Mouse (Mus musculus) liver, embryonic 16.5 days (tissue): ENCODE results near the gene Mb. TPM values are rescaled to one million over a fixed set of nuclear protein-coding genes. Genes with fewer than 3 reads are reported as not detected.

ENCODE experiments used
- ATAC-seq: fragments of 200-750 bp; cut with Nextera tagmentation; 2 replicates; pipeline ENCODE4 v1.8.0; 2017; ENCODE audit warnings: low read depth, mild to moderate bottlenecking, moderate number of reproducible peaks, moderate library complexity
- H3K27ac ChIP-seq: fragments of 300-500 bp; sonication (generic); 2 replicates; pipeline ENCODE4 v1.5.1; 2014; ENCODE audit warnings: mild to moderate bottlenecking, low read length
- H3K27me3 ChIP-seq: fragments of 300-500 bp; sonication (generic); 2 replicates; pipeline ENCODE4 v1.6.1; 2014; ENCODE audit warnings: low read depth, low read length, mixed read lengths; ENCODE audit not compliant: control insufficient read depth, insufficient read depth
- H3K36me3 ChIP-seq: fragments of 300-500 bp; sonication (generic); 2 replicates; pipeline ENCODE4 v1.6.1; 2014; ENCODE audit warnings: mild to moderate bottlenecking; ENCODE audit not compliant: control insufficient read depth, insufficient read depth
- H3K4me1 ChIP-seq: fragments of 300-500 bp; sonication (generic); 2 replicates; pipeline ENCODE4 v1.6.1; 2014; ENCODE audit warnings: low read depth, low read length, mixed read lengths; ENCODE audit not compliant: control insufficient read depth
- H3K4me2 ChIP-seq: fragments of 300-500 bp; sonication (generic); 2 replicates; pipeline ENCODE4 v1.6.1; 2014; ENCODE audit warnings: low read depth, low read length, mixed read lengths
- H3K4me3 ChIP-seq: fragments of 300-500 bp; sonication (generic); 2 replicates; pipeline ENCODE4 v1.5.1; 2014; ENCODE audit warnings: low read depth, mild to moderate bottlenecking, low read length
- H3K9ac ChIP-seq: fragments of 300-500 bp; sonication (generic); 2 replicates; pipeline ENCODE4 v1.6.1; 2014; ENCODE audit warnings: low read depth, low read length
- H3K9me3 ChIP-seq: fragments of 300-500 bp; sonication (generic); replicated peaks from 2 replicates; pipeline ENCODE4 v1.6.1; 2016; ENCODE audit warnings: low read length; ENCODE audit not compliant: control insufficient read depth
- WGBS: fragments of 180-500 bp; shearing (Covaris S2); extraction: QIAGEN DNeasy Blood & Tissue Kit; methylation state at CpG from one replicate; pipeline ENCODE4 v1.1.7; 2014; ENCODE audit not compliant: insufficient replicate concordance; 5-methylcytosine and 5-hydroxymethylcytosine counted together
- polyA plus RNA-seq: library from polyadenylated mRNA; unstranded; fragments of >200 nt; fragmentation: Nextera tagmentation; extraction: Ambion mirVana; gene quantifications from 2 replicates; pipeline ENCODE4 v1.2.1, GENCODE M21; 2015

Mb gene
- polyA plus RNA-seq, 1 experiment from 2014 or later = 0.25 TPM

GRCm38 (mm10) chr15:77014985-77015384 is 35.5 kb downstream of the Mb start:
- no peak overlapping the region for H3K27ac ChIP-seq
- H3K27me3 ChIP-seq = no peaks in the 10 kb centered on the region
- H3K4me1 ChIP-seq = no peaks in the 10 kb centered on the region
- no peak overlapping the region for H3K4me2 ChIP-seq
- H3K9ac ChIP-seq = no peak overlapping the region
- no peaks in the 10 kb centered on the region for H3K9me3 ChIP-seq
- 57% methylated on average over 4 of the region's 4 CpGs for WGBS
- no peak overlapping the region for H3K4me3 ChIP-seq
- ATAC-seq = no peak
- H3K36me3 ChIP-seq = no peaks in the 10 kb centered on the region

GRCm38 (mm10) chr15:77014431-77014830 is 36.0 kb downstream of the Mb start:
- ATAC-seq = no peak
- Histone ChIP-seq H3K4me3 (no peak overlapping the region), H3K9ac (no peak overlapping the region), H3K9me3 (no peaks in the 10 kb centered on the region), H3K36me3 (no peaks in the 10 kb centered on the region), H3K4me2 (no peak overlapping the region), H3K4me1 (no peaks in the 10 kb centered on the region), H3K27ac (no peak overlapping the region), H3K27me3 (no peaks in the 10 kb centered on the region)
- WGBS = 60% methylated on average over 6 of the region's 6 CpGs

GRCm38 (mm10) chr15:77013753-77014241 is 36.7 kb downstream of the Mb start:
- Histone ChIP-seq H3K36me3 (no peaks in the 10 kb centered on the region), H3K27me3 (no peaks in the 10 kb centered on the region), H3K4me3 (no peak overlapping the region), H3K4me2 (no peak overlapping the region), H3K27ac (no peak overlapping the region), H3K9me3 (no peaks in the 10 kb centered on the region), H3K4me1 (no peaks in the 10 kb centered on the region), H3K9ac (no peak overlapping the region)
- WGBS = 30% methylated on average over 15 of the region's 15 CpGs
- ATAC-seq = no peak

- no peaks in the 10 kb centered on the region for H3K36me3 ChIP-seq
- no peaks in the 10 kb centered on the region for H3K4me1 ChIP-seq
- whole genome bisulfite sequencing = 84% methylated on average over 6 of the region's 6 CpGs
- H3K9me3 ChIP-seq = no peaks in the 10 kb centered on the region
- H3K4me2 ChIP-seq = no peak overlapping the region
- no peak overlapping the region for H3K9ac ChIP-seq
- no peaks in the 10 kb centered on the region for H3K27me3 ChIP-seq
- H3K27ac ChIP-seq = no peak overlapping the region
- H3K4me3 ChIP-seq = no peak overlapping the region
- ATAC-seq = no peak
Measured at GRCm38 (mm10) chr15:77008851-77009250, 41.6 kb downstream of the Mb start.

GRCm38 (mm10) chr15:77003868-77004215 is 46.6 kb downstream of the Mb start:
- H3K27me3 ChIP-seq = no peaks in the 10 kb centered on the region; the same call in 1 of the 2 replicates
- no peak overlapping the region for H3K4me3 ChIP-seq
- no peak overlapping the region for H3K9ac ChIP-seq
- WGBS = 25% methylated on average over 3 of the region's 3 CpGs
- no peaks in the 10 kb centered on the region for H3K9me3 ChIP-seq
- no peak for ATAC-seq
- H3K36me3 ChIP-seq = no peaks in the 10 kb centered on the region
- H3K27ac ChIP-seq = no peak overlapping the region
- H3K4me1 ChIP-seq = no peaks in the 10 kb centered on the region
- H3K4me2 ChIP-seq = no peak overlapping the region

GRCm38 (mm10) chr15:77003173-77003867 is 47.1 kb downstream of the Mb start:
- no peak for ATAC-seq
- WGBS = 73% methylated on average over 3 of the region's 3 CpGs
- no peak overlapping the region for H3K4me3 ChIP-seq
- no peaks in the 10 kb centered on the region for H3K36me3 ChIP-seq
- H3K27ac ChIP-seq = no peak overlapping the region
- no peaks in the 10 kb centered on the region; the same call in 1 of the 2 replicates for H3K27me3 ChIP-seq
- H3K9ac ChIP-seq = no peak overlapping the region
- H3K4me1 ChIP-seq = no peaks in the 10 kb centered on the region
- H3K4me2 ChIP-seq = no peak overlapping the region
- no peaks in the 10 kb centered on the region for H3K9me3 ChIP-seq

- H3K9me3 ChIP-seq = no peaks in the 10 kb centered on the region
- 51% methylated on average over 21 of the region's 21 CpGs for WGBS
- H3K4me2 ChIP-seq = no peak overlapping the region
- H3K36me3 ChIP-seq = no peaks in the 10 kb centered on the region
- no peak for ATAC-seq
- H3K27ac ChIP-seq = no peak overlapping the region
- no peaks in the 10 kb centered on the region for H3K4me1 ChIP-seq
- H3K9ac ChIP-seq = no peak overlapping the region
- H3K27me3 ChIP-seq = no peaks in the 10 kb centered on the region; the same call in 1 of the 2 replicates
- no peak overlapping the region for H3K4me3 ChIP-seq
Measured at GRCm38 (mm10) chr15:76998878-76999588, 51.4 kb downstream of the Mb start.

GRCm38 (mm10) chr15:76998048-76998447 is 52.4 kb downstream of the Mb start:
- H3K4me1 ChIP-seq = no peaks in the 10 kb centered on the region
- no peaks in the 10 kb centered on the region for H3K36me3 ChIP-seq
- no peak overlapping the region for H3K9ac ChIP-seq
- H3K4me2 ChIP-seq = no peak overlapping the region
- WGBS = 58% methylated on average over 2 of the region's 2 CpGs
- ATAC-seq = no peak
- no peaks in the 10 kb centered on the region; the same call in 1 of the 2 replicates for H3K27me3 ChIP-seq
- H3K9me3 ChIP-seq = no peaks in the 10 kb centered on the region
- H3K4me3 ChIP-seq = no peak overlapping the region
- no peak overlapping the region for H3K27ac ChIP-seq

GRCm38 (mm10) chr15:76994413-76994812 is 56.1 kb downstream of the Mb start:
- H3K4me2 ChIP-seq = no peak overlapping the region
- no peak overlapping the region for H3K4me3 ChIP-seq
- no peaks in the 10 kb centered on the region for H3K9me3 ChIP-seq
- no peak for ATAC-seq
- no peak overlapping the region for H3K27ac ChIP-seq
- no peaks in the 10 kb centered on the region for H3K4me1 ChIP-seq
- 56% methylated on average over 3 of the region's 3 CpGs for WGBS
- no peaks in the 10 kb centered on the region; the same call in 1 of the 2 replicates for H3K27me3 ChIP-seq
- no peaks in the 10 kb centered on the region for H3K36me3 ChIP-seq
- H3K9ac ChIP-seq = no peak overlapping the region
